Mouse (Mus musculus) megakaryocyte-erythroid progenitor cell, adult 5-6 weeks (primary cell): Measurements from ENCODE around the gene Plcb4. TPM values are rescaled to one million over a fixed set of nuclear protein-coding genes. Genes with fewer than 3 reads are reported as not detected.
A peak's percentile ranks its signal among the peaks of the same experiment; 100 is the strongest.

Experiments
- ATAC-seq: replicated peaks from 2 replicates; pipeline ENCODE4 v1.8.0; 2016; ENCODE audit warnings: mild to moderate bottlenecking, inconsistent platforms; ENCODE audit not compliant: severe bottlenecking, poor library complexity, low FRiP score, low TSS enrichment
- total RNA-seq, 2 experiments: library from RNA; stranded (forward) in 1 of 2; stranded (reverse) in 1 of 2; fragments of 200-1000, 215-1000 nt in 1 of 2; fragments of >200 nt in 1 of 2; fragmentation: Nextera tagmentation in 1 of 2; gene quantifications; 2 replicates each; pipeline ENCODE4 v1.2.3; 2014 to 2017

The Plcb4 gene
- 23.4 and 32.1 TPM in 2 replicates for total RNA-seq (2014; fragmentation: Nextera tagmentation)
- 25.3 and 25.7 TPM in 2 replicates for total RNA-seq (2017)

DNA sequence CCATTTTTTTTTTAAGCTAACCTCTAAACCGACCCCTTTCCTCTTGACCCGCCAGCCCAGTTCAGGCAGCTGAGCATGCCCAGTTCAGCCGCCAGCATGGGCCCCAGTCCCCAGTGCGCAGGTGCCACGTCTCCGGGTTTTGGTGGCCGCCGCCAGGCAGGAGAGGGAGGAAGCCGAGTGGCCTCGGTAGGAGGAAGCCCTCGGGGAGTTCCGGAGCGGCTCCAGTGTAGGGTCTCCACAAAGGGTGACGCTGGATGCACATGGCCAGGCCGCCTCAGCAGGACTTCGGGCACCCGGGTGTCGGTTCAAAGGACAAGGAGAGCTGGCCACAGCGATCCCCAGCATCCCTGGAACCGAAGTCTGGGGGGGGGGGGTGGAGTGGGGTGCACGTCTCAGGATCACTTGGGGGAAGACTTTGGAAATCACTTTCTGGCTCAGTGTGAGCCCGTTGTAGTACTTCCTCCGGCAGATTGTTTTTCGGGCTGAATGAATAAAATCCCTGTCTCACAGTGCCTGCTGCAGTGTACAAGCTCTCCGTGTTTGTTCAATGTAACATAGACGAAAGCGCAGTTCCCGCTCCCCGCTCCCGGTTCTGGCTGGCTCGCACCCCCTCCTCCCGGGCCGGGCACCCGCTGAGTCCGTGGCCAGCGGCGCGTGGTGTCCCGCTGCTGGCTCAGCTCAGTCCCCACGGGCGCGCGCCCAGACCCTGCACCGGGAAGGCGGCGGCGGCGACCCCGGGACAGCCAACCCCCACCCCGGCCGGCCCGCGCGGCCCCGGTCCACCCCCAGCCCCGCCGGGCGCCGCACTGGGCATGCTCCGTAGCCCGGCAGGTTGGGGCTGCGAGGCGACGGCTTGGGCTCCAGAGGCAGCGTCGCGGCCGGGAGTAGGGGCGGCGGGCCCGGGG, at the start of gene Plcb4:
TSS of gene Plcb4 (plus strand) at position 526 of the 905 bp plus-strand sequence.
- ATAC-seq, result peak; percentile 93

DNA sequence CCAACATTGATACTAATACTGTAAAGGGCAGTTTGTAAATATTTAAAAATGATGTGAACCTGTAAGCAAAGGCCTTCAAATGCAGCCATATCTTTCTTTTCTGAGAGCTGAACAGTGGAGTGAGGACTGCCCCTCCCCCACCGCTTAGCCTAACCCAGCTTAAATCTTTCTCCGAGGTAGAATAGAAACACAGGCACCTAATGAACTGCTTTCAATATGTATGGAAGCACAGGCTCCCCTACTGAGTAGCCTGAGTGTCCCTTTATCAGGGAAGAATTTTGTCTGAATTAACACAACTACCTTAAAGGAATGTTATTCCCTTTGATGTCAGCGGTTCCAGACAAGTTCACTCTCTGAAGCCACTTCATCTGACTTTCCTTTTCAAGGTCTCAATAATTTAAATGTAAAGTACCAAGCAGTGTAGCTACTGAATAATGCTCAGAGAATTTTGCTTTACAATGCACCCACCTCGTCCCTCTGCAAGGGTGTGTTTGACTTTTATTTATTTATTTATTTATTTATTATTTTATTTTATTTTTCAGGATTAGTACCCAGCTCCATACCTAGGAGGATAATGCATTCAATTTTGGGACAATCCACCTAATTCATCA, 44.1 kb upstream of the Plcb4 start:
- no peak for ATAC-seq

DNA sequence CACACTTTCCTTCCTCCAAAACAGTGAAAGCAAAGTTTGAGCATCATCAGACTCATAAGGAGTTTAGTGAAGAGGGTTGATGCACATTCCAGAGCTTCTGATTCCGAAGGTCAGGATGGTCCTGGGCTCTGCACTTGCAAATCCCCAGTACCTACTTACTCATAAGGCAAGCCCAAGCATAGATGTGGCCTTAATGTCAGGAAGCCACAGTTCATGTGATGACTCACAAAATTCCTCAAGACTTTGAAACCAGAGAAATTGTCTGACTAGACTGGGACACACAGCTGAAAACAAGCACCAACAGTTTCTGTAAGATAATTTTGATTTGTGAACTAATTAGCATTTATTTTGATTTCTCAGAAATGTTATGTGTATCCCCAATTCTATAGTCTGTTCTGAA, 42.7 kb upstream of the Plcb4 start:
- ATAC-seq, result no peak

DNA sequence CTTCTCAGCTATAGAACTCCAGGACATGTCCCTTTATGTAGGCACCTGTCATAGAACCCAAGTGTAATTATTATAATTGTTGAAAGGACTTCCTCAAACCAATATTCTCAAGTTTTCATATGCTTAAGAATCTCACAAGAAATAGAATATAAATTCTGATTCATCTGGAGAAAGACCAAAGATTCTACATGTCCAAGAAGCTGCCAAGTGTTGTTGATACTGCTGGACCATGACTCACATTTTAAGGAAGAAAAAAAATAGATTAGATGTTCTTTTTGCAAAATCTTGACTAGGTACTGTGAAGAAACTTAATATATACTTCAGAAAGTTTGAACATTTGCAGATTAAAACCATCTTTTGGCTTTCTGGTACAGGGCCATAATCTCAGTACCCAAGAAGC, 40.3 kb upstream of the Plcb4 start:
- no peak for ATAC-seq

DNA sequence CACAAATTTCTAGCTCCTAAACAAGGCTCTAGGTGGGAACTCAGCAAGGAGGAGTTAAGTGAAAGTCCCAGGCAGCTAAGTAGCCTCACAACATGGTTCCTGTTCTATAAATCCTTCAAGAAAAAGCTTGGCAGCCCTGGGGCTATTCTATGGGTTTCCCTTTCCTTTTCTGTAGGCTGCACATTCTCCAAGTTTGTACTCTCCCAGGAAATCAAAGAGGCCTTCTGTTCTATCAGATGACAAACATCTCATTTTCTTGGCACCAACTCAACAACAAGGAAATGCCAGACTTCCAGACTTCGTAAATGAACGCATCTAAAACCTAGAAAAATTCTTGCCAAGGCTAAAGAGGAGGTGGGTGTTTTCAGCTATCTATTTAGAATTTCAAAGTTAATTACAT, 38.9 kb upstream of the Plcb4 start:
- ATAC-seq, result no peak

DNA sequence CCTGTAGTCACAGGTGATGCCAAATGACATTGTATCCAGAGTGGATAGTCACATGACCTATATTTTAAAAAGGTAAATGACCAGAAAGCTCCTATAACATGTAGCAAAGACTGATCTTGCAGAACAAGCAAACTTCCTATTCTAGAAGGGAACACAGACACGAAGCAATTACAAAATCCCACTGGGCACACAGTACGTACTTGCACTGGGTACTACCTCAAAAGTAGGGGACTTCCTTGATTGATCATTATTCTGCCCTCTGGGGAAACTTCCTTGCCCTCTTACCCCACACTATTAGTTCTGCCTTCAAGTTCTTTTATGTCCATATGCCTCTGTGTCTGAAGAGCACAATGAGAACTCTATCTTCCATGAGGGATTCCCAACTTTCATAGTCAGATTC, 31.0 kb upstream of the Plcb4 start:
- ATAC-seq, result no peak

DNA sequence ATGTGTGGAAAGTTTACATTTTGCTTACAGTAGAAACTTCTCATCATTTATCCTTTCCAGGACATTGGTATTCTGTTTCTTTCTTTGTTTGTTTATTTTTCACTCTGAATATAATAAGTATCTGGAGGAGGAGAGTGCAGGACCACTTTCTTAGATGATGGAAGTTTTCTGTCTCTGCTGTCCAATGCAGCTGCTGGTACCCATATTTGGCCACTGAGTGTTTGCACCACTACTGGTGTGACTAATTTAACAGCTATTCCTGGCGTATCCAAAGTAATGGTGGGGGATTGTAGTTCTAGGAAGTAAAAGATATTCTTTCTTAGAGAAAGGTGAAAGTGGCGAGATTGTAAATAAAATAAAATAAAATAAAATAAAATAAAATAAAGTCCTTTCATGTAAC, 21.6 kb upstream of the Plcb4 start:
- no peak for ATAC-seq

DNA sequence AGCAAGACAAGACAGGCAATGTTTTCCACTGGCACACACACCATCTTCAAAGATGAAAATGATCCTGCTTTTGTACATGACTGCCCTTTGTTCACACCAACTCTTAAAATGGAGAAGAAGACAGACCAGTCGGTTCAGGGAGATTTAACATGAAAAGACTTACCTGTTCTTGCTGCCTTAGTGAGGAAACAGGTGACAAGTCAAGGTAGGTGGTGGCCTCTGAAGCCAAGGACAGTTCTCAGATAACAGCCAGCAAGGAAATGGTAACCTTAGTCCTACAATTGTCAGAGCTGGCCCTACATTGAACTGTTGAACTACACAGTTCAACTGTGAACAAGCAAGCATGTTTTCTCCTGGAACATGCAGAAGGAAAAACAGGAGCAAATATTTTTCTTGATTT, 17.8 kb upstream of the Plcb4 start:
- no peak for ATAC-seq

DNA sequence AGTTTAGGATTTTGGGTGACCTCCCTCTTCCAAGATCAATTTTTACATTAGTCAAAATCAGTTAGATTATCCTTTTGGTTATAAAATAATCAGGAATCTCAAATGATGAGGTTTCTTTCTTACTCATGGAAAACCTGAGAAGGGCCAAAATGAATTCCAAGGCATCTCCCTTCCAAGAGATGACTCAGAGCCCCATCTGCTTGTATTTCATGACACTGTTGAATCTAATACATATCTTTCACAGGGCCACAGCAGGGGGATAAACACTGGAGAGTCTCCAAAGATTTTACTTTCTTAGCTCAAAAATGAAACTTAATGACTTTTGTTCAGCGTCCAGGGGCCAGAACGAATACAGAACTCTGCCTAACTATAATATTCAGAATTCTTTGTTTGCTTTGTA, 17.2 kb upstream of the Plcb4 start:
- ATAC-seq, result no peak

DNA sequence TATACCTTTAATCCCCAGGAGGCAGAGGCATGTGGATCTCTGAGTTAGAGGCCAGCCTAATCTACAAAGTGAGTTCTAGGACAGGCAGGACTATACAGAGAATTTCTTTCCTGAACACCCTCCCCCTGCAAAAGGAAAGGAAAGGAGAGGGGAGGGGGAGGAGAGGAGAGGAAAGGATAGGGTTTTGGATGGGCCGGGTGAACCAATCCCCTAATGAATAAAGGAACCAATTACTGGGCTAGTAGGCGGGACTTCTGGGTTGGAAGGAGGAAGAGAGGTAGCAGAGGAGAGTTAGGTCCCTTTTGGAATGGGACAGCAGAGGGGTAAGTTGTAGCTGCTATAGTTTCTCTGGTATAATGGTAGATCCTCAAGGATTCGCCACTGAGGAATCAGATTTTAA, 12.6 kb upstream of the Plcb4 start:
- no peak for ATAC-seq

DNA sequence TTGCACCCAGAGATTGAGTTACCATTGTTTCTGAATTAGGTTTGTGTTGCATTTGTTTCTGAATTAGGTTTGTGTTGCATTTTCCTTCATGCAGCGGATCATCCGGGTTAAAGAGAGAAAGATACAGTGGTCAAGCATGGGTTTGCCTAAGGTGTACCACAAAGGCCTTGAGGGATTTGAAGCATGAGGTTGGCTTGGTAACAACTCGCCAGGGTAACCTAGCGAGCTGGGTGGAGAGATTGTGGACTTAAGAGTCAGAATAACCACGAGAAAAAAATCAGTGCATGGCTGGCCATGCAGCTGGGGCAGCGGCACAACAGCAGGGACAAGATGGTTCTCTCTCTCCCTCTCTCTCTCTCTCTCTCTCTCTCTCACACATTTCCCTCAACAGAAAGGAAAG, 12.2 kb upstream of the Plcb4 start:
- ATAC-seq, result no peak

DNA sequence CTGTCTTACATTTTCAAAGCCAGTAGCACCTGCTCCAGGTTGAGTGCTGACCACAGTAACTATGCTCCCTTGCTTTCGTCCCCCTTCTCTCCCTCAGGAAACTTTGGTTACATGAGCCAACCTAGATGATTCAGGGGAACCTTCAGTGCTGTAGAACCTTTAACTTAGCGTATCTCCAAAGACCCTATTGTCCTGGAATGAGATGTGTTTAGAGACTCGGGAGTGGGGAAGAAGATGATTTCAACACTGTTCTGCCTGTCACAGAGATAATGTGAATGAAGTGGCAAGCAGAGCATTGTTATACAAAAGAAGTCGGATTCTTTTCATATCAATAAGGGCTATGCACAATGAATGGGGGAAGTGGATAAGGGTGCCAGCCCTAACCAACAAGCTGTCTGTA, 10.8 kb upstream of the Plcb4 start:
- 0 out of 2 replicates have a peak, but pooled peaks have one; percentile 30 for ATAC-seq

DNA sequence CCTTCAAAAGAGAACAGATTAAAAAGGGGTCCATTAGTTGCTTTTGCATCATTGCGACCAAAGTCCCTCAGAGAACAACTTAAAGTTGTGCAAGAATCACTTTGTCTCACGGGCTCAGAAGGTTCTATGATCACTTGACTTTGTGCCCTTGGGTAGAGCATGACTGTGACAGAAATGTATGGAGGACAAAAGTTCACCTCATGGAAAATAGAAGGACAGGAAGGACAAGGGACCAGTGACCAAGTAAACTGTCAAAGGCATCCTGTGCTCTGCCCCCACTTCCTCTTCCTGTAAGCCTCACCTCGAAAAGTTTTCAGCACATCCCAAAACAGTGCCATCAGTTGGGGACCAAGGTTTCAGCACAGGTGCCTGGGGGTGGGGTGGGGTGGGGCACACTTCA, 7.9 kb upstream of the Plcb4 start:
- ATAC-seq, result no peak

DNA sequence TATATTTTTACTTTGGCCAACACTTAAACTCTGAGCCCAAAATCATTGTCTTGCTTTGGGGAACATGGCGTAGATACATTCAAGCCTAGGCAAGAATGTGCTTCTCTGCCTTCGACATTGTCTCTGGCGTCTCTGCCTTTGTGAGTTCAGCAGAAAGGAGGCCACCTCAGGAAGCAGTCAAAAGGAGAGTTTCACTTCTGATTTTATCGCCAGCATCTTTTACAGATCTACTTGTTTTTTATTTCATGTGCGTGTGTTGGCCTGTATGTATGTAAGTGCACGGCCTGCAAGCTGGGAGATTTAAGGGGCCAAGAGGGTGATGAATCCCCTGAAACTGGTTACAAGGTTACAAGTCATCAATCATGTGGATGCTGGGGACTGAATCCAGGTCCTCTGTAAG, 6.8 kb upstream of the Plcb4 start:
- no peak for ATAC-seq

DNA sequence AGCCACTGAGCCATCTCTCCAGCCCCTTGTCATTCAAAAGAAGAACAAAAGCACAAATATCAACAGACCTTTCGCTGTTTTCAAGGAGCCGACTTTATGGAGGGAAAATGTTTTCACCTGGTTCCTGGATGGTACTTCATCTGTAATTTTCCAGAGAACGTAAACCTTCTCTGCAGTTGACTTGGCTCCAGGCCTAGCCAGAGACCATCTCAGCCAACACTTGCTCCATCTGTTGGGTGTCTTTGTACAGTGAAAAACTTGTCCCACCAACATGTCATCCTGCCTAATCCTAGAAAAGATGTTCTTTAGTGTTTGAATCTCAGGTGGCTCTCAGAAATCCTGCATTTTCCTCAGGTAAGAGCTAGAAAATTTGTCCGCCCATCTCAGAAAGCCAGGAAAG, 6.4 kb upstream of the Plcb4 start:
- no peak for ATAC-seq

DNA sequence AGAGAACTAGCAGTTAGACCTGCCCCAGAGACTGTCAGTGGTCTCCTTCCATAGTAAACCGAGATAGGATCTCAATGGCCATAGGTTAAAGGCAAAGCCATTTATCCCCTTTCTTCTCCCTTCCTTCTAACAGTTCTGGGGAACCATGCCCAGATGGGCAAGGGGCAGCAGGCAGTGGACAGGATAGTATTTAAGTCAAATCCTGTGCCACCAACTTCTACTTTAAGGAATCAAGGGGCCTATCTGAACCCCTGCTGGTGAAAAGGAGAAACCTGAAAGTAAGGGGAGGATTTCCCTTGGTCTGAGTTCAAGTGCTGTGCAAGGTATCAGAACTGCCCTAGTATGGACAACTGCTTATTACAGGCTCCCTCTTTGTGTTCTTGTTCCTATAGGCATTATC, 2.9 kb upstream of the Plcb4 start:
- ATAC-seq, result no peak

DNA sequence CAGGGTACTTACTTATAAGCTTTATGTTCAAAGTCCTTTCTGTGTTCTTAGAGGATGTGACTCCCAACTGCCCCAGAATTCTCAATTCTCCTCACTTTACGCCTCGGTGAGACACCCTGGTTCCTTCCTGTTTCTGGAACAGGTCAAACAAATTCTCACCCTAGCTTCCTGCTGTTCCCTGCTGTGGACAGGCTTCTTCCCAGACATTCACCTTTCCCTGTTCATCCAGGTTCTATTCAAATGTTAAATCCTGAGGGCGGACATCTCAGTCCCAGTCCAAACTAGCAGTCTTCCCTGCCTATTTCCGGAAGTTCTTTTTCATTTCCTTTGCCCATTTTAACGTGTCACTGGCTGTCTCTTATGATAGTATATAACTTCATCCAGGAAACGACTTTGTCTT, 2.2 kb upstream of the Plcb4 start:
- no peak for ATAC-seq

DNA sequence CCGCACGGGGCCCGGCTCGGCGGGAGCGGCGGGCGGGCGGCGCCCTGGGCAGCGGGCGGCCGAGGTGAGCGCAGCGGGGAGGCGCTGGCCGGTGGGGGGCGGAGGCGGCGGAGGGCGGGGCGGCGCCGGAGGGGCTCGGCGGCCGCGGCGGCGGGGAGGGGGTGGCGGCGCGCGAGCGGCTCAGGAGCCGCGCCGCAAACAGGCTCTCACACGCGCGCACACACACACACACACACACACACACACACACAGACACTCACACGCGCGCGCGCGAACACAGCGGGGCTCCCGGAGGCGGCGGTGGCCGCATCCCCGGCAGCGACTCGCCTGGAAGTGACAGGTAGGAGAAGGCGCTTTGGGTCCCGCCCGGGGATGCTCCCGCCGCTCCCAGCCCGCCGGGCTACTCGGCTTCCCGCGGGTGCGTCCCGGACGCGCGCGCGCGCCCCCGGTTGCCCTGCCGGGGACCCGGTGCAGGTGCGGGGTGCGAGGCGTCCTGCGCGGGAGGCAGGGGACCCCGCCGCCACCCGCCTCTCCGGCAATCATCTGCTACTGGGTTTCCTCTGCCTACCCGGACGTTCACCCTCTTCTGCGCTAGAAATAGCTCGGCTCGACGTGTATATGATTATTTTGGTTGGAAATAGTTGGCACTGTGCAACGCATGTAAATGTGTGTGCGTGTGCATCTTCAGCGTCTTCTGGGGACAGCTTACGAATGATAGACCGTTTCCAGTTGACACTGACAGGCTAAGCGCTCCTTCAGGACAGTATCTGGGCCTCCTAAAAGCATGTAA, 775 bp downstream of the Plcb4 start:
- ATAC-seq, result peak; percentile 36

DNA sequence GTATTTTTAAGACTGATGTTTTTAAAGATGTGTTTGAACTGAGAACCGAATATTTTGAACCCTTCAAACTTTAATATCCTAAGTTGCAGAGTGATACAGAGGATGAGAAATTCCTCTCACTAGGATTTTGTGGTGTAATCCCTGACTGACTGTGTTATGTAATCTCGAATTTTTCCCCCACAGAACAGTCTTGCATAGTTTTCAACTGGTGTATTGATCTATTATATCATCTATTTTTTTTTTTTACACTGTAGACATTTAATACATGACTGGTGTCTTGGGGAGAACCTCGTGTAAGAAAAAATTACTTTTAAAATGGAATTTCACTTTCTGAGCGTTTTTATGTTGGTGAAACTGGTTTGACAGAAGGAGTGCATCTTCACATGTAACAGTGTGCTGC, 2.0 kb downstream of the Plcb4 start:
- ATAC-seq, result no peak

DNA sequence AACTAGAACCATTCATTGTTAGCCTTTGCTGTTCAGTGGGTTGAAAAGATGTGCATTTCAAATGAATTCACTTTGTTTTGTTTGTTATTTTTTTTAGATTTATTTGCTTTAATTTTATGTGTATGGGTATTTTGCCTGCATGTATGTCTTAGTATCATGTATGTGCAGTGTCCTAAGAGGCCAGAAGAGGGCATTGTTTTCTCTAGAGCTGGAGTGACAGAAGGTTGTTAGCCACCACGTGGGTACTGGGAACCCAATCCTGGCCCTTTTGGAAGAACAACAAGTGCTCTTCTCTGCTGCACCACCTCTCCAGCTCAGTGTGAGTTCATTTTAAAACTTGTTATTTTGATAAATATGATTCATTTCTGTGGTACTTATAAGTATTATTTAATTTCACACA, 5.0 kb downstream of the Plcb4 start:
- no peak for ATAC-seq
